Mouse (Mus musculus): ENCODE results near the gene Tril. TPM values are rescaled to one million over a fixed set of nuclear protein-coding genes. Genes with fewer than 3 reads are reported as not detected.
A peak's percentile ranks its signal among the peaks of the same experiment; 100 is the strongest.

Gene Tril
- total RNA-seq, 2 experiments from 2014 or later: 32.3 to 45.3 TPM

GRCm38 (mm10) chr6:53806591-53807023, 14.0 kb downstream of the Tril start:
- DNase-seq (ENCODE audit: low spot score in 2 of 2): no peak

GRCm38 (mm10) chr6:53806021-53806420, 14.6 kb downstream of the Tril start:
- DNase-seq (ENCODE audit: low spot score in 2 of 2): no peak

- no peak for DNase-seq (ENCODE audit: low spot score in 2 of 2)
Measured at GRCm38 (mm10) chr6:53804145-53804544, 16.5 kb downstream of the Tril start.

GRCm38 (mm10) chr6:53803551-53803950, 17.1 kb downstream of the Tril start:
- no peak for DNase-seq (ENCODE audit: low spot score in 2 of 2)

- peak in 1 of 2 experiments; percentile 24 for DNase-seq (ENCODE audit: low spot score in 2 of 2)
Measured at GRCm38 (mm10) chr6:53801893-53802286, 18.7 kb downstream of the Tril start.

- no peak for DNase-seq (ENCODE audit: low spot score in 2 of 2)
Measured at GRCm38 (mm10) chr6:53801269-53801892, 19.2 kb downstream of the Tril start.

GRCm38 (mm10) chr6:53798865-53799264, 21.8 kb downstream of the Tril start:
- DNase-seq (ENCODE audit: low spot score in 2 of 2): no peak

GRCm38 (mm10) chr6:53796835-53797234, 23.8 kb downstream of the Tril start:
- no peak for DNase-seq (ENCODE audit: low spot score in 2 of 2)

GRCm38 (mm10) chr6:53795788-53796187, 24.8 kb downstream of the Tril start:
- DNase-seq (ENCODE audit: low spot score in 2 of 2): no peak

GRCm38 (mm10) chr6:53795078-53795477, 25.6 kb downstream of the Tril start:
- no peak for DNase-seq (ENCODE audit: low spot score in 2 of 2)

GRCm38 (mm10) chr6:53794323-53794971, 26.2 kb downstream of the Tril start:
- peak; percentile 34 to 58 for DNase-seq (ENCODE audit: low spot score in 2 of 2)

- no peak for DNase-seq (ENCODE audit: low spot score in 2 of 2)
Measured at GRCm38 (mm10) chr6:53782880-53783539, 37.6 kb downstream of the Tril start.

GRCm38 (mm10) chr6:53782273-53782672, 38.4 kb downstream of the Tril start:
- DNase-seq (ENCODE audit: low spot score in 2 of 2): no peak

GRCm38 (mm10) chr6:53781171-53781570, 39.5 kb downstream of the Tril start:
- no peak for DNase-seq (ENCODE audit: low spot score in 2 of 2)

- DNase-seq (ENCODE audit: low spot score in 2 of 2): no peak
Measured at GRCm38 (mm10) chr6:53780008-53780407, 40.6 kb downstream of the Tril start.

GRCm38 (mm10) chr6:53779526-53779925, 41.1 kb downstream of the Tril start:
- DNase-seq (ENCODE audit: low spot score in 2 of 2): no peak

- DNase-seq (ENCODE audit: low spot score in 2 of 2): no peak
Measured at GRCm38 (mm10) chr6:53778424-53778955, 42.1 kb downstream of the Tril start.

GRCm38 (mm10) chr6:53768275-53768674, 52.4 kb downstream of the Tril start:
- no peak for DNase-seq (ENCODE audit: low spot score in 2 of 2)

GRCm38 (mm10) chr6:53766243-53766915, 54.3 kb downstream of the Tril start:
- no peak for DNase-seq (ENCODE audit: low spot score in 2 of 2)

- no peak for DNase-seq (ENCODE audit: low spot score in 2 of 2)
Measured at GRCm38 (mm10) chr6:53765731-53766130, 54.9 kb downstream of the Tril start.
